Mouse (Mus musculus) hindbrain, embryonic 11.5 days (tissue): Measurements from ENCODE around the gene Ccdc88c. TPM values are rescaled to one million over a fixed set of nuclear protein-coding genes. Genes with fewer than 3 reads are reported as not detected.

Experiments used
- ATAC-seq: fragments of 200-750 bp; cut with Nextera tagmentation; 2 replicates; pipeline ENCODE4 v1.8.0; 2017; ENCODE audit warnings: mild to moderate bottlenecking, moderate TSS enrichment, moderate library complexity; ENCODE audit not compliant: low FRiP score
- DNase-seq: peaks from one replicate; pipeline ENCODE4 v3.0.0-alpha.2; 2015; ENCODE audit warnings: low spot score
- H3K27ac ChIP-seq: fragments of 300-500 bp; sonication (generic); 2 replicates; pipeline ENCODE4 v1.5.1; 2014; ENCODE audit warnings: mild to moderate bottlenecking, low read depth, low read length
- H3K27me3 ChIP-seq: fragments of 300-500 bp; sonication (generic); 2 replicates; pipeline ENCODE4 v1.6.1; 2014; ENCODE audit warnings: mild to moderate bottlenecking, low read length, moderate library complexity, mixed read lengths; ENCODE audit not compliant: control insufficient read depth, insufficient read depth
- H3K36me3 ChIP-seq: fragments of 300-500 bp; sonication (generic); 2 replicates; pipeline ENCODE4 v1.6.1; 2014; ENCODE audit warnings: mild to moderate bottlenecking, low read length, moderate library complexity, mixed read lengths; ENCODE audit not compliant: control insufficient read depth, insufficient read depth
- H3K4me1 ChIP-seq: fragments of 300-500 bp; sonication (generic); replicated peaks from 2 replicates; pipeline ENCODE4 v1.6.1; 2014; ENCODE audit warnings: low read length, mixed read lengths; ENCODE audit not compliant: control insufficient read depth, insufficient read depth
- H3K4me2 ChIP-seq: fragments of 300-500 bp; sonication (generic); replicated peaks from 2 replicates; pipeline ENCODE4 v1.6.1; 2014; ENCODE audit warnings: mild to moderate bottlenecking, low read depth, low read length
- H3K4me3 ChIP-seq: fragments of 300-500 bp; sonication (generic); 2 replicates; pipeline ENCODE4 v1.5.1; 2014; ENCODE audit warnings: low read depth, low read length
- H3K9ac ChIP-seq: fragments of 300-500 bp; sonication (generic); 2 replicates; pipeline ENCODE4 v1.6.1; 2014; ENCODE audit warnings: low read depth, low read length
- H3K9me3 ChIP-seq: fragments of 300-500 bp; sonication (generic); 2 replicates; pipeline ENCODE4 v1.6.1; 2016; ENCODE audit warnings: low read length; ENCODE audit not compliant: control insufficient read depth
- WGBS: fragments of 180-500 bp; shearing (Covaris S2); extraction: QIAGEN DNeasy Blood & Tissue Kit; methylation state at CpG from one replicate; pipeline ENCODE4 v1.1.7; 2014; 5-methylcytosine and 5-hydroxymethylcytosine counted together
- polyA plus RNA-seq: library from polyadenylated mRNA; unstranded; fragments of >200 nt; fragmentation: Nextera tagmentation; extraction: Ambion mirVana; gene quantifications from 2 replicates; pipeline ENCODE4 v1.2.1, GENCODE M21; 2014

The Ccdc88c gene
- 11.6 and 14.1 TPM in 2 replicates for polyA plus RNA-seq

GRCm38 (mm10) chr12:101028954-101029731 is at the start of gene Ccdc88c:
Gene Ccdc88c, minus strand, starts transcription at chr12:101029056.
- under 1% methylated on average over 41 of the region's 56 CpGs for WGBS
- H3K9me3 ChIP-seq, result no peaks in the 10 kb centered on the region
- ATAC-seq (peak; percentile 89), DNase-seq (peak; percentile 91)
- H3K4me2 ChIP-seq, result peak within 1 kb of the TSS; percentile 82
- H3K27ac ChIP-seq, result peak within 1 kb of the TSS; percentile 93
- peak within 1 kb of the TSS; percentile 87 for H3K9ac ChIP-seq
- H3K36me3 ChIP-seq, result no peaks in the 10 kb centered on the region
- H3K4me3 ChIP-seq, result peak within 1 kb of the TSS; percentile 69
- no peaks in the 10 kb centered on the region for H3K27me3 ChIP-seq
- peaks cover 3% of the 10 kb centered on the region for H3K4me1 ChIP-seq

GRCm38 (mm10) chr12:101077955-101078354 is 49.1 kb upstream of the Ccdc88c start:
- H3K27ac ChIP-seq, result no peak overlapping the region
- H3K36me3 ChIP-seq, result no peaks in the 10 kb centered on the region
- H3K9ac ChIP-seq, result no peak overlapping the region
- H3K4me1 ChIP-seq, result no peaks in the 10 kb centered on the region
- no peaks in the 10 kb centered on the region for H3K27me3 ChIP-seq
- H3K4me3 ChIP-seq, result no peak overlapping the region
- ATAC-seq (no peak), DNase-seq (no peak)
- H3K9me3 ChIP-seq, result no peaks in the 10 kb centered on the region
- no peak overlapping the region for H3K4me2 ChIP-seq

- 96% methylated on average over 3 of the region's 3 CpGs for WGBS
- Histone ChIP-seq H3K4me3 (no peak overlapping the region), H3K4me2 (no peak overlapping the region), H3K27me3 (no peaks in the 10 kb centered on the region), H3K36me3 (no peaks in the 10 kb centered on the region), H3K9ac (no peak overlapping the region), H3K27ac (no peak overlapping the region), H3K4me1 (no peaks in the 10 kb centered on the region), H3K9me3 (no peaks in the 10 kb centered on the region)
- no peak for DNase-seq
- ATAC-seq, result no peak
These were observed 46.6 kb upstream of the Ccdc88c start for GRCm38 (mm10) chr12:101075433-101075832.

- Histone ChIP-seq H3K36me3 (no peaks in the 10 kb centered on the region), H3K9ac (no peak overlapping the region), H3K27ac (no peak overlapping the region), H3K4me2 (no peak overlapping the region), H3K27me3 (no peaks in the 10 kb centered on the region), H3K4me3 (no peak overlapping the region), H3K9me3 (no peaks in the 10 kb centered on the region), H3K4me1 (no peaks in the 10 kb centered on the region)
- DNase-seq (no peak), ATAC-seq (no peak)
- 97% methylated on average over 4 of the region's 4 CpGs for WGBS
These were observed 46.1 kb upstream of the Ccdc88c start for GRCm38 (mm10) chr12:101074821-101075429.

GRCm38 (mm10) chr12:101069813-101070212 is 41.0 kb upstream of the Ccdc88c start:
- Histone ChIP-seq H3K4me1 (no peaks in the 10 kb centered on the region), H3K4me3 (no peak overlapping the region), H3K4me2 (no peak overlapping the region), H3K9ac (no peak overlapping the region), H3K36me3 (no peaks in the 10 kb centered on the region), H3K9me3 (no peaks in the 10 kb centered on the region), H3K27me3 (no peaks in the 10 kb centered on the region), H3K27ac (no peak overlapping the region)
- 95% methylated on average over 1 of the region's 1 CpGs for WGBS
- ATAC-seq (no peak), DNase-seq (no peak)

DNA sequence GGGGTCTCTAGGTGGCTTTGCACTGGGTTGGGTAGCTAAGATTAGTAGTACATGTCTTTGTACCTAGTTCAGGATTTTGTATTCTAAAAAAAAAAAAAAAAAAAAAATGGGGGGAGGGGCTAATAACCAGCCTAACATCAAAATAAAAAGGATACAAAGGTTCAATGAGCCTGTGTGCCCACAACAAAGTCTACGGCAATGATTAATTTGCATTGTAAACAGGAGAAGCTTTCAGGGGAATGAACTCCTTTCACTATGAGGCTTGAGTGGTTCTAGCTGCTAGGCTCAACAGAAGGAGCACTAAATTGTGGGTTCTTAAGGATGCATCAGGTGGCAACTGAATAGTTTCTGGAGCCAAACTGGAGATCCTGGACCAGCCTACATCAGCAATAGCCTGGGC is 37.5 kb upstream of the Ccdc88c start:
- Histone ChIP-seq H3K9me3 (no peaks in the 10 kb centered on the region), H3K27ac (no peak overlapping the region), H3K4me2 (no peak overlapping the region), H3K4me1 (no peaks in the 10 kb centered on the region), H3K27me3 (no peaks in the 10 kb centered on the region), H3K9ac (no peak overlapping the region), H3K36me3 (no peaks in the 10 kb centered on the region), H3K4me3 (no peak overlapping the region)
- 97% methylated on average over 1 of the region's 1 CpGs for WGBS
- ATAC-seq (no peak), DNase-seq (no peak)

GRCm38 (mm10) chr12:101039956-101040355 is 11.1 kb upstream of the Ccdc88c start:
- Histone ChIP-seq H3K4me2 (no peak overlapping the region), H3K9ac (no peak overlapping the region), H3K4me3 (no peak overlapping the region), H3K9me3 (no peaks in the 10 kb centered on the region), H3K36me3 (peaks cover 13% of the 10 kb centered on the region), H3K27ac (no peak overlapping the region), H3K4me1 (no peaks in the 10 kb centered on the region), H3K27me3 (no peaks in the 10 kb centered on the region)
- ATAC-seq, result no peak
- no peak for DNase-seq

DNA sequence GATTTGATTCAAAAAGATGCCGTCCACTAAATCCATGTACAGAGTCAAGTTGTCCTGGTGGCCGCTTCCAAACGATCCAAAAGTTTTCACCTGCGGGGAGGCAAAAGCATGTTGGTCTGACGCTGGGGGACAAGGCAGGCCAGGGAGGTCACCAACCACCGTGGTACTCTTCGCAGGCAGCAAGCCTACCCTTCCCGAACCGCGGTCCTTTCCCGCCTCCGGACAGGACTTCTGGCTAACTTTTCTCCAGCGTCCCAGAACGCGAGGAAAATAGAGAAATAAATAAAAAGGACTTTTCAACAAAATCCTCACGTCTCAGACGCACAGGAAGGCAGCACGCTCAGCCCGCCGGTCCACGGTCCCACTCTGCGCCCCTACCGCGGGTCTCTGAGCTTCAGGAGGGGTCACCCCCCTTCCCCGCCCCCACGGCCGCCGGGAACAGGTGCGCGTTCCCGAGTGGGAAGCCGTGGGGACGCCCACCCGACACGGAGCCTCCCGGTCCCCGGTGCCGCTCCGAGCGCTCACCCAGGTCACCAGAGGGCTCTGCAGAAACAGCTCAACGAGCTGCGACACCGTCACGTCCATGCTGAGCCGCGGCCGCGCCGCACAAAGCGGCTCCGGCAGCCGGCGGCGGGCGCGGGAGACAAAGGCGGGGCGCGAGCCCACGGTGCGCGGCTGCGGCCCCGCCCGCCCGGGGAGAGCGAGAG is 456 bp downstream of the Ccdc88c start:
- peak overlapping the region; percentile 93 for H3K27ac ChIP-seq
- H3K27me3 ChIP-seq, result no peaks in the 10 kb centered on the region
- peak overlapping the region; percentile 69 for H3K4me3 ChIP-seq
- no peaks in the 10 kb centered on the region for H3K9me3 ChIP-seq
- ATAC-seq (peak; percentile 63), DNase-seq (peak; percentile 46)
- no peaks in the 10 kb centered on the region; the same call in 1 of the 2 replicates for H3K36me3 ChIP-seq
- peaks cover 3% of the 10 kb centered on the region for H3K4me1 ChIP-seq
- peak overlapping the region; percentile 87 for H3K9ac ChIP-seq
- under 1% methylated on average over 62 of the region's 67 CpGs for WGBS
- H3K4me2 ChIP-seq, result peak overlapping the region; percentile 82
